In the genomic region with DNA sequence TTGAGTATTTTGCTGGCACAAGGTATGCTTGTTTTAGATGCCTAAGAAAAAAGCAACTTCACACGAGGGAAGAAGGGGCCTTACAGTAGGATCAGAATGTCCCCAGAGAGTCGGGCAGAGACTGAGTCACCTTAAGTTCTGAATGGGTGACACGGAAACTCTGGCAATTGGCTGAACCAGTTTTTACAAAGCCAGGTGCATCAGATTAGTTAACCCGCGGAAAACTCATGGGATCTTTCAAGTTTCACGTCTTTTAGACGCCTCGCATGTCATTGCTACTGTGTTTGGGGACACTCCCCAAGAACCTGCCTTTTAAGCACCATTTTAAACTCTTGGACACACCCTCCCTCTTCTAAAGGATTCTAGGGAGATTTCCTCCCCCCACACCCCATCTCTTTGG, we compare ENCODE assay signal across 9 mouse cellular contexts. TPM values are rescaled to one million over a fixed set of nuclear protein-coding genes. Genes with fewer than 3 reads are reported as not detected.
DNase-seq lines count a peak whose midpoint lies in the region; ATAC-seq lines count a peak whose summit lies in the region.
"Had no signal": no experiment of that assay in that cellular context is flagged by ENCODE, and none has a peak within 500 bp of the region (broad histone marks: within the 10 kb centered on the region; RNA-seq: fewer than 3 reads in every experiment).

No protein-coding gene starts in this region.

- H3K9ac ChIP-seq in heart, embryonic 11.5 days (ENCODE audit: low read depth, low read length) = peak overlapping the region; percentile 87
- H3K9ac ChIP-seq in lung, embryonic 16.5 days (ENCODE audit: low read length) = no peak overlapping the region
- peak overlapping the region; percentile 72; the same call in 1 of the 2 replicates for H3K9ac ChIP-seq in hindbrain, embryonic 16.5 days (ENCODE audit: low read depth, low read length)
- H3K9ac ChIP-seq in stomach, embryonic 16.5 days (ENCODE audit: low read length) = no peak overlapping the region

- H3K4me2 ChIP-seq in heart, embryonic 11.5 days = peak overlapping the region; percentile 72
- peak overlapping the region; percentile 96; the same call in 1 of the 2 replicates for H3K4me2 ChIP-seq in lung, embryonic 16.5 days (ENCODE audit: low read depth, low read length)
- H3K4me2 ChIP-seq in hindbrain, embryonic 16.5 days (ENCODE audit: low read length) = peak overlapping the region; percentile 67
- H3K4me2 ChIP-seq in stomach, embryonic 16.5 days (ENCODE audit: low read depth, low read length) = peak overlapping the region; percentile 99

- no peaks in the 10 kb centered on the region for H3K9me3 ChIP-seq in heart, embryonic 11.5 days (replicated peaks; ENCODE audit: control insufficient read depth, low read length)
- no peaks in the 10 kb centered on the region for H3K9me3 ChIP-seq in lung, embryonic 16.5 days (ENCODE audit: control insufficient read depth, low read length)
- no peaks in the 10 kb centered on the region for H3K9me3 ChIP-seq in hindbrain, embryonic 16.5 days (ENCODE audit: control insufficient read depth, low read length)
- no peaks in the 10 kb centered on the region for H3K9me3 ChIP-seq in stomach, embryonic 16.5 days (replicated peaks; ENCODE audit: control insufficient read depth, low read length)

- no peaks in the 10 kb centered on the region for H3K36me3 ChIP-seq in heart, embryonic 11.5 days (ENCODE audit: control insufficient read depth, insufficient read depth, low read length)
- no peaks in the 10 kb centered on the region for H3K36me3 ChIP-seq in lung, embryonic 16.5 days (ENCODE audit: control insufficient read depth, insufficient read depth, low read length)
- H3K36me3 ChIP-seq in hindbrain, embryonic 16.5 days (ENCODE audit: control insufficient read depth, insufficient read depth, low read length) = no peaks in the 10 kb centered on the region
- H3K36me3 ChIP-seq in stomach, embryonic 16.5 days (ENCODE audit: control insufficient read depth, insufficient read depth, low read length) = no peaks in the 10 kb centered on the region

- H3K4me3 ChIP-seq in heart, embryonic 11.5 days (ENCODE audit: low read depth, low read length) = peak overlapping the region; percentile 72
- H3K4me3 ChIP-seq in lung, embryonic 16.5 days (ENCODE audit: low read length) = peak overlapping the region; percentile 69; the same call in 1 of the 2 replicates
- peak overlapping the region; percentile 64 for H3K4me3 ChIP-seq in hindbrain, embryonic 16.5 days (ENCODE audit: low read length)
- H3K4me3 ChIP-seq in stomach, embryonic 16.5 days (replicated peaks; ENCODE audit: low read length) = peak overlapping the region; percentile 71

- H3K27me3 ChIP-seq in heart, embryonic 11.5 days (ENCODE audit: control insufficient read depth, insufficient read depth, low read length) = no peaks in the 10 kb centered on the region
- H3K27me3 ChIP-seq in lung, embryonic 16.5 days (ENCODE audit: control insufficient read depth, insufficient read depth, low read depth, low read length) = peaks cover 22% of the 10 kb centered on the region
- H3K27me3 ChIP-seq in hindbrain, embryonic 16.5 days (replicated peaks; ENCODE audit: control insufficient read depth, insufficient read depth, low read length) = no peaks in the 10 kb centered on the region
- H3K27me3 ChIP-seq in stomach, embryonic 16.5 days (ENCODE audit: control insufficient read depth, insufficient read depth, low read length) = peaks cover 25% of the 10 kb centered on the region

- H3K27ac ChIP-seq in heart, embryonic 11.5 days (ENCODE audit: low read depth, low read length) = 0 out of 2 replicates have a peak overlapping the region, but pooled peaks have one; percentile 46
- no peak overlapping the region for H3K27ac ChIP-seq in lung, embryonic 16.5 days (ENCODE audit: low read length)
- H3K27ac ChIP-seq in hindbrain, embryonic 16.5 days (ENCODE audit: low read depth, low read length) = no peak overlapping the region
- H3K27ac ChIP-seq in stomach, embryonic 16.5 days (ENCODE audit: low read length) = no peak overlapping the region

- H3K4me1 ChIP-seq in heart, embryonic 11.5 days (ENCODE audit: control insufficient read depth, insufficient read depth, low read length) = peaks cover 18% of the 10 kb centered on the region
- H3K4me1 ChIP-seq in lung, embryonic 16.5 days (replicated peaks; ENCODE audit: control insufficient read depth, insufficient read depth, low read length) = 0 out of 2 replicates have a peak, but pooled peaks cover 3% of the 10 kb centered on the region
- peaks cover 8% of the 10 kb centered on the region for H3K4me1 ChIP-seq in hindbrain, embryonic 16.5 days (ENCODE audit: control insufficient read depth, insufficient read depth, low read depth, low read length)
- no peaks in the 10 kb centered on the region for H3K4me1 ChIP-seq in stomach, embryonic 16.5 days (ENCODE audit: control insufficient read depth, insufficient read depth, low read length)

- no peak for ATAC-seq in heart, embryonic 11.5 days (replicated peaks; ENCODE audit: insufficient number of reproducible peaks, low FRiP score, low TSS enrichment)
- ATAC-seq in lung, embryonic 16.5 days (ENCODE audit: low read depth) = no peak
- no peak for ATAC-seq in hindbrain, embryonic 16.5 days
- ATAC-seq in stomach, embryonic 16.5 days (ENCODE audit: insufficient read depth, low FRiP score) = no peak

- intact Hi-C loops in heart, postnatal 36 days (cut with DNase I) = no loop called here

- no peak for DNase-seq in heart, postnatal 36 days
- DNase-seq in lung, postnatal 36 days = no peak
- DNase-seq in B cell, adult 2 months = no peak
- DNase-seq in kidney, adult 11 months = no peak
- DNase-seq: gastrocnemius, postnatal 14 days had no signal

- WGBS in heart, embryonic 11.5 days (ENCODE audit: insufficient replicate concordance) = 17% methylated on average over 8 of the region's 8 CpGs
- 22% methylated on average over 8 of the region's 8 CpGs for WGBS in lung, embryonic 16.5 days
- 28% methylated on average over 8 of the region's 8 CpGs for WGBS in hindbrain, embryonic 16.5 days
- 25% methylated on average over 8 of the region's 8 CpGs for WGBS in stomach, embryonic 16.5 days

RNA-seq across cellular contexts. Expression of gene Tmem108, which starts 1.3 kb away (rescaled TPM):
- polyA plus RNA-seq in heart, embryonic 11.5 days (2014; fragmentation: Nextera tagmentation; extraction: Ambion mirVana) = 107 and 108 TPM in 2 replicates
- 1 to 10 TPM; 3.7 to 5.7 TPM for total RNA-seq in heart, postnatal 36 days (2021)
- polyA plus RNA-seq in lung, embryonic 16.5 days (2015; fragmentation: Nextera tagmentation; extraction: Ambion mirVana) = 13.0 and 14.4 TPM in 2 replicates
- 29.3 and 31.5 TPM in 2 replicates for polyA plus RNA-seq in hindbrain, embryonic 16.5 days (2015; fragmentation: Nextera tagmentation; extraction: Ambion mirVana)
- 9.7 and 10.3 TPM in 2 replicates for polyA plus RNA-seq in stomach, embryonic 16.5 days (2015; fragmentation: Nextera tagmentation; extraction: Ambion mirVana)

Comparison
In these comparisons a context has a peak if more than half of its experiments do, and no peak if none do; other contexts are left out.
1. H3K9ac ChIP-seq: peak in heart, embryonic 11.5 days (single experiment) and hindbrain, embryonic 16.5 days (single experiment); none in lung, embryonic 16.5 days (single experiment) and stomach, embryonic 16.5 days (single experiment).
2. Peak in every context shown above with its lines, with median percentiles within 50 percentile points of each other: H3K4me2 ChIP-seq and H3K4me3 ChIP-seq.